Mouse (Mus musculus) embryonic facial prominence, embryonic 13.5 days (tissue): ENCODE results near the gene Gm17545. TPM values are rescaled to one million over a fixed set of nuclear protein-coding genes. Genes with fewer than 3 reads are reported as not detected.
A peak's percentile ranks its signal among the peaks of the same experiment; 100 is the strongest.

ENCODE experiments used
- ATAC-seq: fragments of 200-750 bp; cut with Nextera tagmentation; 2 replicates; pipeline ENCODE4 v1.8.0; 2017; ENCODE audit warnings: low read depth; ENCODE audit not compliant: insufficient number of reproducible peaks, insufficient read depth, low FRiP score, low TSS enrichment
- H3K27ac ChIP-seq: fragments of 300-500 bp; sonication (generic); 2 replicates; pipeline ENCODE4 v1.5.1; 2015; ENCODE audit warnings: moderate library complexity, mild to moderate bottlenecking, inconsistent platforms
- H3K27me3 ChIP-seq: fragments of 300-500 bp; sonication (generic); 2 replicates; pipeline ENCODE4 v1.6.1; 2015; ENCODE audit warnings: mild to moderate bottlenecking, inconsistent platforms
- H3K36me3 ChIP-seq: fragments of 300-500 bp; sonication (generic); 2 replicates; pipeline ENCODE4 v1.6.1; 2015; ENCODE audit warnings: mild to moderate bottlenecking, inconsistent platforms
- H3K4me1 ChIP-seq: fragments of 300-500 bp; sonication (generic); 2 replicates; pipeline ENCODE4 v1.6.1; 2015; ENCODE audit warnings: inconsistent platforms
- H3K4me2 ChIP-seq: fragments of 300-500 bp; sonication (generic); 2 replicates; pipeline ENCODE4 v1.6.1; 2015; ENCODE audit warnings: moderate library complexity, mild to moderate bottlenecking, inconsistent platforms
- H3K4me3 ChIP-seq: fragments of 300-500 bp; sonication (generic); 2 replicates; pipeline ENCODE4 v1.5.1; 2015; ENCODE audit warnings: mild to moderate bottlenecking, inconsistent platforms
- H3K9ac ChIP-seq: fragments of 300-500 bp; sonication (generic); 2 replicates; pipeline ENCODE4 v1.6.1; 2015; ENCODE audit warnings: mild to moderate bottlenecking, inconsistent platforms
- H3K9me3 ChIP-seq: fragments of 300-500 bp; sonication (generic); 2 replicates; pipeline ENCODE4 v1.6.1; 2016; ENCODE audit warnings: inconsistent platforms
- WGBS: fragments of 180-500 bp; shearing (Covaris S2); methylation state at CpG from one replicate; pipeline ENCODE4 v1.1.7; 2015; ENCODE audit warnings: mixed read lengths; 5-methylcytosine and 5-hydroxymethylcytosine counted together
- polyA plus RNA-seq: library from polyadenylated mRNA; unstranded; fragments of >200 nt; fragmentation: Nextera tagmentation; extraction: Ambion mirVana; gene quantifications from 2 replicates; pipeline ENCODE4 v1.2.1, GENCODE M21; 2015

Gm17545 gene
- polyA plus RNA-seq, 1 experiment from 2014 or later = not detected

DNA sequence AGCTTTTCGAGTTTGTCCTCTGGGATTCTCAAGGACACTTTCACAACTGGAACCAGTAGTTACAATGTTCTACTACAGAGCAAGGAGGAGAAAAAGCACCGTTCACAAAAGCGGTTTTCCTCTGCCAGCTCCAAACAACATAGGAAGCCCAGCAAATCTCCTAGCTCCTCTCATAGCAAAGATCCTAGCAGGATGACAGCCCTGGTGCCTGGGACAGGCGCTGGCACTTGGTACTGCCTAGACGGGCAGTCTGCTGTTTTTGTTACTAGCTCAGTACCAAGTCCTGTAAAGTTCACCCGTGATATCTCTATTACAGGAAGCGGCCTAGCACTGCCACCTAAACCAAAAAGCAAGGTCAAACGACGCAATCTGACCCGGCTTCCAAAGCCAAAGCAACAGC lies 29.9 kb upstream of the Gm17545 start:
- 68% methylated on average over 10 of the region's 10 CpGs for WGBS
- no peak for ATAC-seq
- no peaks in the 10 kb centered on the region for H3K36me3 ChIP-seq
- H3K4me3 ChIP-seq = no peak overlapping the region
- H3K27ac ChIP-seq = no peak overlapping the region
- peaks cover 9% of the 10 kb centered on the region for H3K4me1 ChIP-seq
- no peaks in the 10 kb centered on the region for H3K9me3 ChIP-seq
- no peak overlapping the region for H3K9ac ChIP-seq
- no peaks in the 10 kb centered on the region for H3K27me3 ChIP-seq
- no peak overlapping the region for H3K4me2 ChIP-seq

DNA sequence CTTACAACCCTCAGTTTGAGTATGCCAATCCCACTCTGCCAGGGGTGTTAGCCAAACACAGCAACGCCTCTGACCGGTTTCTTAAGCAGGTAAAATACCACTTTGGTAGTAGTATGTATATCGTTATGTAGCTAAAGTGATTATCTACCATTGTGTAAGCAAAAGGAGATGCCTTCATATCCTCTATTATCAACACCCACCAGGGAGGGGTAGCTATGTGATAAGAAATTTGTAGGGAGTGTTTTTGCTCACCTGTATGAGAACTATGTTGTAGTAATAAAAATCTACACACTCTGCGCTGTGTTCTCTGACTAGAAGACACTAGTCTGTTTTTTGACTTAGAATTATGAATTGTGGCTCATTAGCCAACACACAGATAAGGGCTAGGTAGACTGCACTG lies 29.4 kb upstream of the Gm17545 start:
- Histone ChIP-seq H3K27ac (no peak overlapping the region), H3K9ac (no peak overlapping the region), H3K27me3 (no peaks in the 10 kb centered on the region), H3K9me3 (no peaks in the 10 kb centered on the region), H3K4me2 (no peak overlapping the region), H3K4me3 (no peak overlapping the region), H3K36me3 (no peaks in the 10 kb centered on the region), H3K4me1 (peaks cover 14% of the 10 kb centered on the region)
- 94% methylated on average over 4 of the region's 4 CpGs for WGBS
- ATAC-seq = no peak

DNA sequence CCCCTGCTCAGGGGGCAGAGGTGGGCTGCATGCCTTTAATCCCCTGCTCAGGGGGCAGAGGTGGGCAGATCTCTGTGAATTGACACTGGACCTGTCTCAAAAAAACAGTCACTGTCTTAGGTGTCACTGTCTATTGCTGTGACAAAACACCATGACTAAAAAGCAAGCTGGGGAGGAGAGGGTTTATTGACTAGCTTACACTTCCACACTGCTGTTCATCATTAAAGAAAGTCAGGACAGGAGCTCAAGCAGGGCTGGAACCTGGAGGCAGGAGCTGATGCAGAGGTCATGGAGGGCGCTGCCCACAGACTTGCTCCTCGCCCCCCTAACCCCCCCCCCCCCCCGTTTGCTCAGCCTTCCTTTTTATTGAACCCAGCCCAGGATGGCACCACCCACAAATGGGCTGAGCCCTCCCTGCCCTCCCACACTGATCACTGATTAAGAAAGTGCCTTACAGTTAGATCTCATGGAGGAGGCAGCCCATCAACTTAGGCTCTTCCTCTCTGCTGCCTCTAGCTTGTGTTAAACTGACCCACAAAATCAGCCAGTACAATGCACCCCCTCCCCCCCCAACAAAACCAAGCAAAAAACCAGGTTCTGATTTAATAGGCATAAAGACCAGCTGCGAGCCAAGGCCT lies 25.9 kb upstream of the Gm17545 start:
- no peak for ATAC-seq
- WGBS = 38% methylated on average over 3 of the region's 4 CpGs
- no peak overlapping the region for H3K9ac ChIP-seq
- no peaks in the 10 kb centered on the region for H3K36me3 ChIP-seq
- H3K4me3 ChIP-seq = no peak overlapping the region
- H3K9me3 ChIP-seq = no peaks in the 10 kb centered on the region
- no peak overlapping the region for H3K27ac ChIP-seq
- H3K27me3 ChIP-seq = no peaks in the 10 kb centered on the region
- H3K4me1 ChIP-seq = peaks cover 23% of the 10 kb centered on the region
- no peak overlapping the region for H3K4me2 ChIP-seq

DNA sequence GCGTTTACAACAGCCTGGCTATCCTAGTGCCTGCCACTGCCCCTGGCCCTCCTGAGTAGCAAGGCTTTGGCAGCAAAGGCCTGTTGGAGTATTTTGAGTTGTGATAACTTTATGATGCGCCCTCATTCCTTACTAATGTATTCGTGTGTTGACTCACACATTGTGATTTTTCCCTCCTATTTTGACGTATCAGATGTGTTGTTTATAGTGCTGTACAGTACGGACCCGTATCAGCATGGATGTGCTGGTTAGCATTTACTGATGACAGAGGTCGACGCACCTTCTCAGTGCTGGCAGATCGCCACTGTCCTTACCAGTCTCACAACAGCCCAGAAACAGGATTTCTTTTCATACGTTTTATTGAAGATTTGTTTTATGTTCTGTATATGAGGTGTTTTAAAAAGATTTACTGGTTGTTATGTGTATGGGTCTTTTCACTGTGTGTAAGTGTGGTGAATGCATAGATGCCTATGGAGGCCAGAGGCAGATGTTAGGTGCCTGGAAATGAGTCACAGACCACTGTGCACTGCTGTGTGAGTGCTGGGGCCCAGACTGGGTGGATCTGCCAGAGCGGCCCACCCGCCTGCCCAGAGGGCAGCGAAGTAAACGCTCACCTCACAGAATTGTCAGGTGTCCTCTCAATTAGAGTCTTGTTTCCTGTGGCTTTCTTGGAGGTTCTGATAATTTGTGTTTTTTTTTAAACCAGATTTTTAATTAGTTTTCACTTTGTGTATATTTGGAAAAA lies 25.3 kb upstream of the Gm17545 start:
- Histone ChIP-seq H3K4me3 (no peak overlapping the region), H3K9me3 (no peaks in the 10 kb centered on the region), H3K27ac (no peak overlapping the region), H3K4me2 (no peak overlapping the region), H3K4me1 (peaks cover 23% of the 10 kb centered on the region), H3K9ac (no peak overlapping the region), H3K36me3 (no peaks in the 10 kb centered on the region), H3K27me3 (no peaks in the 10 kb centered on the region)
- 68% methylated on average over 14 of the region's 14 CpGs for WGBS
- ATAC-seq = no peak

DNA sequence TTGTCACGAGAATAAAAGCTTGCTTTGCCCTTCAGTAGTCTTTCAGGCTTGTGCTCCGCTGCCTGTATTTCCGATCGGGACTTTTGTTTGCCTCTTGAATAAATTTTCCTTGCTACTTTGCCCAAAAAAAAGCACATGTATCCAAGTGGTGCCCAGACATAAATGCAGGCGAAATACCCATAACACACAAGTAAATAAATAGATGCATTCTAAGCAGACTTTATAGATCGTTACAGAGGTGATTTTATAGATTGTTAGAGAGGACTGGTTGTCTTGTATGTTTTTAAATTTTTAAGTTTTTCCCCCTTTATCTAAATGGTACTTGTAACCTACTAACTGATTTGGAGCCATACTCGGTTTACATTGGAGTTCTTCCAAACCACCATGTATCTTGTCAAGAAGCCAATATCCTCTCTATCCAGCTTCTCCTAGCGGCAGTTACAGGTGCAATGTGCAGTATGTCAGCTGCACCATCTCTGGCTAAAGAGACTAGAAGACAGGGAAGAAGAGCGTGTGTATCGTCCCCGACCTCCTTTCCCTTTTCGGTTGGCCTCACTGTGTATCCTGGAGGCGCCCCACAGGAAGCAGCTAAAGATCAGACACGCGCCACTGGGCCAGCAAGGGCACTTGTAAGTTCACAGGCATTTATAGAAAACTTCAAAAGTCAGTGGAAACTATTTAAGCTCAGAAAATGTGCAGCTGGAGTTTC lies 24.4 kb upstream of the Gm17545 start:
- Histone ChIP-seq H3K9ac (no peak overlapping the region), H3K36me3 (no peaks in the 10 kb centered on the region), H3K9me3 (no peaks in the 10 kb centered on the region), H3K27ac (no peak overlapping the region), H3K4me3 (no peak overlapping the region), H3K4me1 (peaks cover 23% of the 10 kb centered on the region), H3K27me3 (no peaks in the 10 kb centered on the region), H3K4me2 (peak overlapping the region; percentile 41)
- WGBS = 44% methylated on average over 15 of the region's 15 CpGs
- ATAC-seq = no peak

DNA sequence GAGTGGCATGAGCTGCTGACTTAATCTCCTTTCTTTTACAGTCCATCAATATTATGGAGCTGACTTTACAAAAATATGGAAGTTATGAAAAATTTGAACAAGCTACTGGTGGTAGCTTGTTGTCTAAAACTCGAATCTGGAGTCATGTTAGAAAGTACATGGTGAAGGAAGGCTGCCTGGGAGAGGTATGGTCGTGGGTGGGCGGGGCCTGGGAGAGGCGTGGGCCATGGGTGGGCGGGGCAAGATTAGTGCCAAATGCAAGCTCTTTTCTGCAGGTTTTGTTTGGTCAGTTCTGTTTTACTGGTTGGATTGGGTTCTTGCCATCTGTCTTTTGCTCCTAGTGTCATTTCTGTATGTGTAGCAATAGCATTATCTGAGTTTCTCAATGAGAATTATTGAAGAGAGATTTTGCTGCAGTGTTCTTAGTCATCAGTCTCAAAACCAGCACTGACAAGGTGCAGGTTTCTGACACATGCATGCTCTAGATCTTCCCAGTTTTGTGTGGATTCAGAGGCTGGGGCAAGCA lies 23.7 kb upstream of the Gm17545 start:
- 20% methylated on average over 5 of the region's 5 CpGs for WGBS
- Histone ChIP-seq H3K4me3 (no peak overlapping the region), H3K36me3 (no peaks in the 10 kb centered on the region), H3K27ac (no peak overlapping the region), H3K9ac (no peak overlapping the region), H3K27me3 (no peaks in the 10 kb centered on the region), H3K9me3 (no peaks in the 10 kb centered on the region), H3K4me2 (peak overlapping the region; percentile 41), H3K4me1 (peaks cover 23% of the 10 kb centered on the region)
- no peak for ATAC-seq

DNA sequence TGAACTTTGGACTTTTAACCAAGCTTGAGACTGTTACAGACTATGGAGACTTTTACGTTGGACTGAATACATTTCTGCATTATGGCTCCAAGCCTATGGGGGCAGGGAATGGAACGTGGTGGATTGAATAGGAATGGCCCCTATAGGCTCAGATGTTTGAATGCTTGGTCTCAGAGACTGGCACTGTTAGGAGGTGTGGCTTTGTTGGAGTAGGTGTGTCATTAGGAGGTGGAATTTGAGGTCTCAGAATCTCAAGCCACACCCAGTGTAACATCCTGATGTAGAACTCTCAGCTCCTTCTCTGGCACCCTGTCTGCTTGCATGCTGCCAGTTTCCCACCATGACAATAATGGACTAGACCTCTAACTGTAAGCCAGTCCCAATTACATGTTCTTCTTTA lies 20.9 kb upstream of the Gm17545 start:
- no peak for ATAC-seq
- WGBS = 86% methylated on average over 2 of the region's 2 CpGs
- H3K4me3 ChIP-seq = no peak overlapping the region

DNA sequence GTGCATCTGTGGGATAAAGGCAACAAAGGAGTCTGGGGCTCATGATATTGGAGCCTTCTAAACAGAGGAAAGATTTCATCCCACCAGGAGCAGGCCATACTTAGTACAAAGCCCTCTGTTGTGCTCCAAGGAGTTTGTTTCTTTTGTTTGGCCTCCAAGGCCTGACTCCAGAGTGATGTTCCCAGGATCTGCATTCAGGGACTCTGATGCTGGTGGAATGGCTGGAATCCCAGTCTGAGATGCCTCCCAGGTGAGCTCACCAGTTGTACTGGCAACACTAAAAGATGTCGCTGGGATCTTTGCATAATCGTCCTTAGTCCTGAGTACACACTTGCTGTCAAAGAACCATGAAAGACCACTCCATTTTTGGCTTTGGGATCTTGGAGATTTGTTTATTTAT lies 20.0 kb upstream of the Gm17545 start:
- no peaks in the 10 kb centered on the region for H3K27me3 ChIP-seq
- H3K27ac ChIP-seq = no peak overlapping the region
- ATAC-seq = no peak
- no peak overlapping the region for H3K4me3 ChIP-seq
- no peaks in the 10 kb centered on the region for H3K36me3 ChIP-seq
- 84% methylated on average over 2 of the region's 2 CpGs for WGBS
- no peak overlapping the region for H3K9ac ChIP-seq
- no peaks in the 10 kb centered on the region for H3K9me3 ChIP-seq
- H3K4me2 ChIP-seq = no peak overlapping the region
- H3K4me1 ChIP-seq = peaks cover 14% of the 10 kb centered on the region

More for the DNA sequence above, 20.9 kb upstream of the Gm17545 start:
- Histone ChIP-seq H3K9me3 (no peaks in the 10 kb centered on the region), H3K9ac (no peak overlapping the region), H3K36me3 (no peaks in the 10 kb centered on the region), H3K27ac (no peak overlapping the region), H3K4me2 (no peak overlapping the region), H3K27me3 (no peaks in the 10 kb centered on the region), H3K4me1 (peaks cover 23% of the 10 kb centered on the region)

DNA sequence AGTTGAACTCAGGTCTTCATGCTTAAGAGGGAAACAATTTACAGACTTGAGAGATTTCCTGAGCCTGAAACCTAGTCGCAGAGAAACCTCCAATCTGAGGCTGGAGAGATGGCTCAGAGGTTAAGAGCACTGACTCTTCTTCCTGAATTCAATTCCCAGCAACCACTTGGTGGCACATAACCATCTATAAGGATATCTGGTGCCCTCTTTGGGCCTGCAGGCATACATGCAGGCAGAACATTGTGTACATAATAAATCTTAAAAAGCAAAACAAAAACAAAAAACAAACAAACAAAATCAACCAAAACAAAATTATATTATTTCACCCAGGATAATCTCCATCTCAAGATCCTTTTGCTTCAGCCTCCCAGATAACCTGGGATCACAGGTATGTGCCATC lies 15.3 kb upstream of the Gm17545 start:
- H3K9me3 ChIP-seq = no peaks in the 10 kb centered on the region
- WGBS = 68% methylated on average over 1 of the region's 1 CpGs
- H3K9ac ChIP-seq = no peak overlapping the region
- no peak overlapping the region for H3K4me3 ChIP-seq
- H3K4me1 ChIP-seq = no peaks in the 10 kb centered on the region
- 0 out of 2 replicates have a peak, but pooled peaks cover 5% of the 10 kb centered on the region for H3K36me3 ChIP-seq
- no peak overlapping the region for H3K27ac ChIP-seq
- H3K27me3 ChIP-seq = no peaks in the 10 kb centered on the region
- no peak for ATAC-seq
- no peak overlapping the region for H3K4me2 ChIP-seq

DNA sequence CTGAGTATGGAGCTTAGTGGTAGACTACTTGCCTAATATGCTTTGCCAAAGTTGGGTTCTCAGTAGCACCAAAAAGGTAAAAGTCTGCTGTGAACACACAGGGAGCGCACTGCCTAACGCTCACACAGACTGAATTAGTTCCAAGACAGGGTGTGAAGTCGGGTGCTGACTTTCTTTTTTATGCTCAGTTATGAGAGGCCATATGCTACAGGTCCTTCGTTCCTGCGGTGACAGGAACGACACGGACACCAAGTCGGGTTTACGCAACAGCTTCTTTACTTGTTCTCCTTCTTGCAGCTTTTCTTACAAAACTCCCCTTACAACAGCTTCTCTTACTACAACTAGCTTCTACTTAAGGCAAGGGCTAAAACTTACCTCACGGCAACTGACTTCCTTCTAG lies 10.9 kb upstream of the Gm17545 start:
- Histone ChIP-seq H3K27ac (no peak overlapping the region), H3K4me3 (no peak overlapping the region), H3K9me3 (no peaks in the 10 kb centered on the region), H3K9ac (no peak overlapping the region), H3K4me1 (no peaks in the 10 kb centered on the region), H3K27me3 (no peaks in the 10 kb centered on the region), H3K36me3 (peaks cover 28% of the 10 kb centered on the region), H3K4me2 (no peak overlapping the region)
- ATAC-seq = no peak
- WGBS = 91% methylated on average over 10 of the region's 10 CpGs

DNA sequence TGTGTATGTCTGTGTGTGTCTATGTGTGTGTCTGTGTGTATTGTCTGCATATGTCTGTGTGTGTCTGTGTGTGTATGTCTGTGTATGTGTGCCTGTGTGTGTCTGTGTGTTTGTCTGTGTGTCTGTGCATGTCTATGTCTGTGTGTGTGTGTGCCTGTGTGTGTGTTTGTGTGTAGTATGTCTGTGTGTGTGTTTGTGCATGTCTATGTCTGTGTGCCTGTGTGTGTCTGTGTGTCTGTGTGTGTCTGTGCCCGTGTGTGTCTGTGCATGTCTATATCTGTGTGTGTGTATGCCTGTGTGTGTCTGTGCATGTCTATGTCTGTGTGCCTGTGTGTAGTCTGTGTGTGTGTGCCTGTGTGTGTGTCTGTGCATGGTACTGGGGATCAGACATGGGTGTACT lies 9.0 kb upstream of the Gm17545 start:
- WGBS = 87% methylated on average over 1 of the region's 1 CpGs
- no peak for ATAC-seq
- Histone ChIP-seq H3K4me3 (no peak overlapping the region), H3K4me1 (no peaks in the 10 kb centered on the region), H3K27me3 (no peaks in the 10 kb centered on the region), H3K27ac (no peak overlapping the region), H3K9me3 (no peaks in the 10 kb centered on the region), H3K4me2 (no peak overlapping the region), H3K36me3 (peaks cover 48% of the 10 kb centered on the region), H3K9ac (no peak overlapping the region)

DNA sequence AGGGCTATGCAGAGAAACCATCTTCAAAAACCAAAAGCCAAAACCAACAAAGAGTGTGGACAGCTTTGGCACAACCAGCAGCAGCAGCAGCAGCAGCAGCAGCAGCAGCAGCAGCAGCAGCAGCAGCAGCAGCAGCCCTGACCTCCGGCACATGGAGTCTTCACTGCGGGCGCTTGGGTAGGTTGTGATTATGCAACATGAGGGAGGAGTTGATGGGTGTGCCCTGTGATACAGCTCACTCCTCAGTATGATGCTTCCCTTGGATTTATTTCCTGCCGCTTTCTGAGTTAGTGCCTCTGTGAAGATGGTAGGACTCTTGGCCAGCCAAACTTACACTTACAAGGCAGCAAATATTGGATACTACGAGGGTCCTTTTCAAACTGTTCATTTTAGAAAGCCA lies 6.9 kb upstream of the Gm17545 start:
- Histone ChIP-seq H3K9me3 (no peaks in the 10 kb centered on the region), H3K27ac (no peak overlapping the region), H3K4me3 (no peak overlapping the region), H3K27me3 (no peaks in the 10 kb centered on the region), H3K9ac (no peak overlapping the region), H3K36me3 (peaks cover 66% of the 10 kb centered on the region), H3K4me1 (no peaks in the 10 kb centered on the region), H3K4me2 (no peak overlapping the region)
- WGBS = 92% methylated on average over 5 of the region's 5 CpGs
- ATAC-seq = no peak
